Mouse (Mus musculus) lung, embryonic 14.5 days (tissue): ENCODE data around the gene Slc25a13. TPM values are rescaled to one million over a fixed set of nuclear protein-coding genes. Genes with fewer than 3 reads are reported as not detected.

Source experiments
- ATAC-seq: fragments of 200-750 bp; cut with Nextera tagmentation; 2 replicates; pipeline ENCODE4 v1.8.0; 2017; ENCODE audit warnings: mild to moderate bottlenecking, moderate TSS enrichment, moderate library complexity; ENCODE audit not compliant: insufficient read depth
- DNase-seq: peaks from one replicate; pipeline ENCODE4 v3.0.0-alpha.2; 2015
- H3K27ac ChIP-seq: fragments of 300-500 bp; sonication (generic); 2 replicates; pipeline ENCODE4 v1.5.1; 2014; ENCODE audit warnings: low read depth, mild to moderate bottlenecking, moderate library complexity
- H3K27me3 ChIP-seq: fragments of 300-500 bp; sonication (generic); 2 replicates; pipeline ENCODE4 v1.6.1; 2014; ENCODE audit warnings: low read length, control low read depth; ENCODE audit not compliant: insufficient read depth
- H3K36me3 ChIP-seq: fragments of 300-500 bp; sonication (generic); 2 replicates; pipeline ENCODE4 v1.6.1; 2014; ENCODE audit warnings: control low read depth; ENCODE audit not compliant: insufficient read depth
- H3K4me1 ChIP-seq: fragments of 300-500 bp; sonication (generic); 2 replicates; pipeline ENCODE4 v1.6.1; 2014; ENCODE audit warnings: antibody characterized with exemption, control low read depth; ENCODE audit not compliant: insufficient read depth
- H3K4me2 ChIP-seq: fragments of 300-500 bp; sonication (generic); 2 replicates; pipeline ENCODE4 v1.6.1; 2014; ENCODE audit warnings: mild to moderate bottlenecking
- H3K4me3 ChIP-seq: fragments of 300-500 bp; sonication (generic); 2 replicates; pipeline ENCODE4 v1.5.1; 2014; ENCODE audit warnings: low read depth, low read length
- H3K9ac ChIP-seq: fragments of 300-500 bp; sonication (generic); 2 replicates; pipeline ENCODE4 v1.6.1; 2014
- H3K9me3 ChIP-seq: fragments of 300-500 bp; sonication (generic); 2 replicates; pipeline ENCODE4 v1.6.1; 2016; ENCODE audit warnings: low read depth, low read length, control low read depth
- CTCF ChIP-seq: IDR thresholded peaks from 2 replicates; pipeline ENCODE4 v1.5.1; 2016; ENCODE audit warnings: antibody characterized with exemption, low read depth
- WGBS: fragments of 180-500 bp; shearing (Covaris S2); extraction: QIAGEN DNeasy Blood & Tissue Kit; methylation state at CpG from one replicate; pipeline ENCODE4 v1.1.7; 2014; 5-methylcytosine and 5-hydroxymethylcytosine counted together
- polyA plus RNA-seq: library from polyadenylated mRNA; unstranded; fragments of >200 nt; fragmentation: Nextera tagmentation; extraction: Ambion mirVana; gene quantifications from 2 replicates; pipeline ENCODE4 v1.2.1, GENCODE M21; 2014

Gene Slc25a13
- polyA plus RNA-seq, 1 experiment from 2014 or later = 33.6 TPM

DNA sequence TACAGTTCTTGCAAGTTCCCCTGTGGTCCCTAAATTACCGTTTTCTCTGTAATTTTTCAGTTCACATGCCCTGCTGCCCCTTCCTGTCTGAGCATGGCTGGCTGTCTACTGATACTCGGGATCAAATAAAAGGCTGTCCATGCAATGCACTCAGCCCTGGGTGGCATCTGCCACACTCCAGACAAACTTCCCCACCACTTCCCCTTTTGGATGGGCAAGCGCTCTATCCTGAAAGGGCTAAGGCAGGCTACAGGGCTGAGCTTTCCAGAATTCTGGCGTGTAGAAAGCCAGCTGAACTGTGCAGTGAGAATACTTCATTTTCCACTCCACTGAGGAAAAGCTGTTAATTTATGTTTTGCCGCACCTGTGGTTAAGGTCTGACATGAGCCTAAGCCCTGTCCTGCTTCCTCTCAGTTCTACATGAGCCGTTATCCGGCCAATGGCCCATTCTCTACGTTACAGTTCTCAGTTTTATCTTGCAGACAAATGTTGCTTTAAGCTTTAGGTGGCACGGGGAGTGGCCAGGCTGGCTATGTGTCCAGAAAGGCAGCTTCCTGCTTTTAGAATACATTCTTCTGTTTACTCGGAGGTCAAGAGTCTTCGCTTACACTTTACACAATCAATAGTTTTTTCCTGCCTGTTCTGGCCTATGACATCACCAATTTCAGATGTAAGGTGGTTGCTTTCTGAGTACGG lies 170.1 kb downstream of the Slc25a13 start:
- Histone ChIP-seq H3K27ac (no peak overlapping the region), H3K36me3 (no peaks in the 10 kb centered on the region), H3K9ac (no peak overlapping the region), H3K27me3 (no peaks in the 10 kb centered on the region), H3K4me3 (no peak overlapping the region), H3K4me1 (no peaks in the 10 kb centered on the region), H3K9me3 (no peaks in the 10 kb centered on the region), H3K4me2 (no peak overlapping the region)
- 57% methylated on average over 12 of the region's 12 CpGs for WGBS
- no peak for ATAC-seq
- TF ChIP-seq CTCF = no peak
- no peak for DNase-seq

DNA sequence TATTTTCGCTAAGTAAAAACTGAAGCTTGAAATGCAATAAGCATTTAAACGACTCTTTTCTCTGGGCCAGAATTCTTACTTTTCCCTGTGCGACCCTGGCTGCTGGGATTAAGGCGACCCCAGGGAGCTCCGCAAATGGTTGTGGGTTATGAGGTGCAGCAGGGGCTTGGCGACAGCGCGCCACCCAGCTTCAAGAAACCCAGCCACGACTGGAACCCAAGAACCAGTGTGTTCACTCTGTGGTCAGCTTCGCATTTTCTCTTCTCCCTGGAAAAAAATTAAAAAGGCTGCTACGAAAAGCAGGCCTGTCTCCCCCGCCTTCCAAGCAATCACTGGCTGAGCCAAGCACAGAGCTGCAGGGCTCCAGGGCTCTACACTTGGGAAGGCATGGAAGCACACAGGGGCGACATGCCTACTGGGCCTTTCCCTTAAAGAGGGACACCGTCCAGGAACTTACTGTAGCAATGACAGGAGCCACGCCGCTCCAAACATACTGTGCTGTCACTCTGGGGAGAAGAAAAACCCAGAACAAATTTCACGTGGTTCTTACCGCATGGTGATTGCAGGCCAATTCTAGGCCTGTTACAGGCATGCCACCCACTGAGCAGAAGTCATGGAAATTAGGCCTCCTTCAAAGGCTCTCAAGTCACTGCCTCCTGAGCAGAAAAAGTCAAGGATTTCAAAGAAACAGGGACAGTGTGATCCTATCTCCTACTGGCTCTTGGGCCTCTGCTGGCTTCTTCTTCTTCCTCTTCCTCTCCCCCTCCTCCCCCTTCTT lies 178.0 kb downstream of the Slc25a13 start:
- H3K9ac ChIP-seq = no peak overlapping the region
- H3K27me3 ChIP-seq = no peaks in the 10 kb centered on the region
- no peaks in the 10 kb centered on the region for H3K4me1 ChIP-seq
- H3K27ac ChIP-seq = no peak overlapping the region
- TF ChIP-seq CTCF = no peak
- H3K4me3 ChIP-seq = no peak overlapping the region
- H3K36me3 ChIP-seq = no peaks in the 10 kb centered on the region
- H3K4me2 ChIP-seq = no peak overlapping the region
- DNase-seq (no peak), ATAC-seq (no peak)
- H3K9me3 ChIP-seq = no peaks in the 10 kb centered on the region
- WGBS = 54% methylated on average over 18 of the region's 18 CpGs

DNA sequence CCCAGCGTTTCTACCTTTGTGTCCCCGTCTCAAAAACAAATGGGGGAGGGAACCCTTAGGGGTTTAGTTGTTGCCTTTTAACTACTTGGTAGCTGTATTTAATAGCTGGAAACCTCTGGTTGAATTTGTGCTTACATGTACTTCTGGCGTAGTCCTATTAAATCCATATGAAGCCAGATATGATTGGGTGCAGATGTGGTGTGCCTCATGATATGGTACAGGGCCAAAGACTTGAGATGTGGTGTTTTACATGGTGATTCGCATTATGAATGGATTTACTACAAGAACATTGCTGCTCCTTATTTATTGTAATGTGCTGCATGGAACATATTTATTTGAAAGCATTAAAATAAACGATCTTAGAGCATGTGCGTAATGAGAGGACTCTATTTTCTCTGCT lies 189.3 kb downstream of the Slc25a13 start:
- Histone ChIP-seq H3K4me1 (no peaks in the 10 kb centered on the region), H3K27me3 (no peaks in the 10 kb centered on the region), H3K27ac (no peak overlapping the region)

DNA sequence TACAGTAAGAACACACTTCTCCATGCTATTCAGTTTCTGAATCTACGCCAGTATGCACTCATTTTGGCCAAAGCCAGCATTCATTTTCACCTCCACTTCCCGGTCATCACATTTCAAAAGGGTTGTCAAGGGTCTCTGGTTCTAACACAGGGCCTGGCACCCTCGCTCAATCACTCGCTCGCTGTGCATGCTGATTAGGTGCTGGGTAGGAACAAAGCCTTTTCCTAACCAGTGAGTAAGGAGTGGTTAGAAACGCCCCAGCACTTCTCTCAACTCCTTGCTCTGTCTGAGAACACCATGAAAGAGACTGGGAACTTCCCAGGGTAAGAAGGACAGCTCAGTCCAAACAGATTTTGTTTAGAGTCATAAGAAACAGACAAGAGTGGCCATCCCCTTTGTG lies 193.0 kb downstream of the Slc25a13 start:
- no peaks in the 10 kb centered on the region for H3K36me3 ChIP-seq
- H3K27ac ChIP-seq = no peak overlapping the region
- H3K4me1 ChIP-seq = no peaks in the 10 kb centered on the region
- no peaks in the 10 kb centered on the region for H3K27me3 ChIP-seq
- DNase-seq (no peak), ATAC-seq (no peak)
- no peak overlapping the region for H3K4me2 ChIP-seq
- no peaks in the 10 kb centered on the region for H3K9me3 ChIP-seq
- no peak for TF ChIP-seq CTCF
- no peak overlapping the region for H3K9ac ChIP-seq
- H3K4me3 ChIP-seq = no peak overlapping the region
- 47% methylated on average over 6 of the region's 6 CpGs for WGBS

More for the DNA sequence above, 189.3 kb downstream of the Slc25a13 start:
- 82% methylated on average over 6 of the region's 6 CpGs for WGBS
- Histone ChIP-seq H3K4me3 (no peak overlapping the region), H3K36me3 (no peaks in the 10 kb centered on the region), H3K9ac (no peak overlapping the region), H3K4me2 (no peak overlapping the region), H3K9me3 (no peaks in the 10 kb centered on the region)
- TF ChIP-seq CTCF = no peak
- DNase-seq (no peak), ATAC-seq (no peak)

DNA sequence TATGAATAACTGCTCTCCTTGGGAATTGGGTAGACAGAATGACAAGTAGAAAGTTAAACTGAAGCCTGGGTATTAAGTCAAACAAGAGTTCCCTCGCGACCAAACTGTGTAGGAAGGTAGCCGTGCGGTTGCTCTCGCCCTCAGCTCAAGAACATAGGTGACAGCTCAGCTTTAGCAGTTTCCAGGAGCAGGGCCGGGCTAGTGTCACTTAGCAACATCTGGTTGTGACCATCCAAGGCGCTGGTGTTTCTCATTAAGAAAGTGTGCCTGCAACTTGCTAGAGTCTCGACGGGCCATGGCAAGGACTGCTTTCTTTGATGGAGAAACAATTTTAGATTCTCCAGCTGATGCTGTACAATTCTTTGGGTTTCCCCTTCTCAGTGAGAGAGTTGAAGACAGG lies 200.0 kb downstream of the Slc25a13 start:
- Histone ChIP-seq H3K27me3 (no peaks in the 10 kb centered on the region), H3K4me1 (no peaks in the 10 kb centered on the region), H3K9me3 (no peaks in the 10 kb centered on the region), H3K4me2 (no peak overlapping the region), H3K36me3 (no peaks in the 10 kb centered on the region), H3K9ac (no peak overlapping the region), H3K4me3 (no peak overlapping the region), H3K27ac (no peak overlapping the region)
- no peak; the same call in 1 of the 2 replicates for ATAC-seq
- no peak for DNase-seq
- no peak for TF ChIP-seq CTCF
- WGBS = 29% methylated on average over 9 of the region's 9 CpGs

DNA sequence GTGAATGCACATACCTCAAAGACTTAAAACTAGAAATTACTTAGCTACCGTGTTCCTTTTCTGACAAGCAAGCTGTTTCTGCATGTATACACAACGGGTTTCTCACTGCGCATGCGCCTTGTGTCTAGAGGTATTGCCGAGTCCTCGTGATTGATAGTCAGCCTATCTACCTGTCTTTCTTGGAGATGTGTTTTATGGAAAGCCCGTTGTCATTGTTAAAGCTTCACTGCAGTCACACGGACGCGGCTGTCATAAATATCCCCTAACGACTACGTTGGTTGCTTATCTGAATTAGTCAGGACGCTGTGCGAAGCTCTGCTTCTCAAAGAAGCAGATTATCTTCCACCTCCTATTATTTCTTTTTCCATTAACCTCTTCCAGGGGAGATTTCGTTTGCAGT lies 201.4 kb downstream of the Slc25a13 start:
- no peak for ATAC-seq
- DNase-seq = no peak
- WGBS = 47% methylated on average over 15 of the region's 15 CpGs
- no peak overlapping the region for H3K4me3 ChIP-seq
- H3K36me3 ChIP-seq = no peaks in the 10 kb centered on the region
- H3K4me1 ChIP-seq = no peaks in the 10 kb centered on the region
- no peak overlapping the region for H3K9ac ChIP-seq
- no peaks in the 10 kb centered on the region for H3K27me3 ChIP-seq
- peak overlapping the region; percentile 28; the same call in 1 of the 2 replicates for H3K4me2 ChIP-seq
- no peak for TF ChIP-seq CTCF
- no peak overlapping the region for H3K27ac ChIP-seq
- no peaks in the 10 kb centered on the region for H3K9me3 ChIP-seq

DNA sequence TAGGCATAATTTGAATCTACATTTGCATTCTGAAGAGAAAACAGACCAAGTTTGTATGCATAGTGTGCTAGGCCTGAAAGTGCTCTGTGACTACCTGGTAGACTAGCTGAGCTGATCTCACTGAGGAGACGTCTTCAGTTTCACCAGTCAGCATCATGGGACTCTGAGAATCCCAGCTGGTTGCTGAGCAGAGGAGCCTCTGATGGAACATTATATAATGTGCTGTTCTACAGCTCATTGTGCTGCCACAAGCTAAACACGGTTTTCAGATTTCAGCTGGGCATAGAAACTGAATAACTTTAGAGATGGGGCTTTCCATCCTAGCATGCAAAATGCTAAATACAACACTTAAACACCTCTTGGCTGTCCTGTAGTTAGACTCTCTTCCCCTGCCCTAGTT lies 205.6 kb downstream of the Slc25a13 start:
- Histone ChIP-seq H3K9me3 (no peaks in the 10 kb centered on the region), H3K9ac (no peak overlapping the region), H3K27ac (no peak overlapping the region), H3K36me3 (no peaks in the 10 kb centered on the region), H3K4me3 (no peak overlapping the region), H3K27me3 (no peaks in the 10 kb centered on the region), H3K4me2 (no peak overlapping the region), H3K4me1 (no peaks in the 10 kb centered on the region)
- ATAC-seq (no peak), DNase-seq (no peak)
- WGBS = 69% methylated on average over 2 of the region's 2 CpGs
- no peak for TF ChIP-seq CTCF
